Mouse (Mus musculus) intestine, embryonic 14.5 days (tissue): ENCODE data around the gene Knop1. TPM values are rescaled to one million over a fixed set of nuclear protein-coding genes. Genes with fewer than 3 reads are reported as not detected.

Source experiments
- ATAC-seq: fragments of 200-750 bp; cut with Nextera tagmentation; replicated peaks from 2 replicates; pipeline ENCODE4 v1.8.0; 2017; ENCODE audit warnings: low read depth, moderate number of reproducible peaks, moderate TSS enrichment, moderate library complexity; ENCODE audit not compliant: low FRiP score, low TSS enrichment
- DNase-seq: peaks from one replicate; pipeline ENCODE4 v3.0.0-alpha.2; 2018; ENCODE audit warnings: low spot score
- H3K27ac ChIP-seq: fragments of 300-500 bp; sonication (generic); 2 replicates; pipeline ENCODE4 v1.5.1; 2014; ENCODE audit warnings: low read depth, mild to moderate bottlenecking, control low read depth
- H3K27me3 ChIP-seq: fragments of 300-500 bp; sonication (generic); replicated peaks from 2 replicates; pipeline ENCODE4 v1.6.1; 2014; ENCODE audit warnings: low read length, control low read depth; ENCODE audit not compliant: control insufficient read depth, insufficient read depth
- H3K36me3 ChIP-seq: fragments of 300-500 bp; sonication (generic); 2 replicates; pipeline ENCODE4 v1.6.1; 2014; ENCODE audit warnings: low read length, control low read depth; ENCODE audit not compliant: control insufficient read depth, insufficient read depth
- H3K4me1 ChIP-seq: fragments of 300-500 bp; sonication (generic); replicated peaks from 2 replicates; pipeline ENCODE4 v1.6.1; 2014; ENCODE audit warnings: low read length, control low read depth, mixed read lengths; ENCODE audit not compliant: control insufficient read depth, insufficient read depth
- H3K4me2 ChIP-seq: fragments of 300-500 bp; sonication (generic); 2 replicates; pipeline ENCODE4 v1.6.1; 2014; ENCODE audit warnings: low read length
- H3K4me3 ChIP-seq: fragments of 300-500 bp; sonication (generic); 2 replicates; pipeline ENCODE4 v1.5.1; 2014; ENCODE audit warnings: low read depth, low read length, control low read depth, mixed read lengths
- H3K9ac ChIP-seq: fragments of 300-500 bp; sonication (generic); 2 replicates; pipeline ENCODE4 v1.6.1; 2014; ENCODE audit warnings: mild to moderate bottlenecking, low read length
- H3K9me3 ChIP-seq: fragments of 300-500 bp; sonication (generic); 2 replicates; pipeline ENCODE4 v1.6.1; 2016; ENCODE audit warnings: low read length, control low read depth; ENCODE audit not compliant: control insufficient read depth
- WGBS: fragments of 180-500 bp; shearing (Covaris S2); extraction: QIAGEN DNeasy Blood & Tissue Kit; methylation state at CpG from one replicate; pipeline ENCODE4 v1.1.7; 2014; 5-methylcytosine and 5-hydroxymethylcytosine counted together
- polyA plus RNA-seq: library from polyadenylated mRNA; unstranded; fragments of >200 nt; fragmentation: Nextera tagmentation; extraction: Ambion mirVana; gene quantifications from 2 replicates; pipeline ENCODE4 v1.2.1, GENCODE M21; 2014

Gene Knop1
- polyA plus RNA-seq, 1 experiment from 2014 or later, result 115 TPM

- Histone ChIP-seq H3K4me1 (no peaks in the 10 kb centered on the region), H3K36me3 (peaks cover 48% of the 10 kb centered on the region), H3K9me3 (no peaks in the 10 kb centered on the region), H3K27me3 (no peaks in the 10 kb centered on the region), H3K4me2 (no peak overlapping the region), H3K4me3 (no peak overlapping the region), H3K27ac (no peak overlapping the region), H3K9ac (no peak overlapping the region)
- no peak for ATAC-seq
- no peak for DNase-seq
- 92% methylated on average over 4 of the region's 4 CpGs for WGBS
Observed at GRCm38 (mm10) chr7:118813592-118813991, 42.5 kb downstream of the Knop1 start.

GRCm38 (mm10) chr7:118811407-118812106 lies 44.5 kb downstream of the Knop1 start:
- Histone ChIP-seq H3K9me3 (no peaks in the 10 kb centered on the region), H3K36me3 (peaks cover 39% of the 10 kb centered on the region), H3K4me1 (no peaks in the 10 kb centered on the region), H3K4me2 (no peak overlapping the region), H3K27me3 (no peaks in the 10 kb centered on the region), H3K27ac (no peak overlapping the region), H3K4me3 (no peak overlapping the region), H3K9ac (no peak overlapping the region)
- ATAC-seq, result no peak
- 80% methylated on average over 12 of the region's 12 CpGs for WGBS
- no peak for DNase-seq

DNA sequence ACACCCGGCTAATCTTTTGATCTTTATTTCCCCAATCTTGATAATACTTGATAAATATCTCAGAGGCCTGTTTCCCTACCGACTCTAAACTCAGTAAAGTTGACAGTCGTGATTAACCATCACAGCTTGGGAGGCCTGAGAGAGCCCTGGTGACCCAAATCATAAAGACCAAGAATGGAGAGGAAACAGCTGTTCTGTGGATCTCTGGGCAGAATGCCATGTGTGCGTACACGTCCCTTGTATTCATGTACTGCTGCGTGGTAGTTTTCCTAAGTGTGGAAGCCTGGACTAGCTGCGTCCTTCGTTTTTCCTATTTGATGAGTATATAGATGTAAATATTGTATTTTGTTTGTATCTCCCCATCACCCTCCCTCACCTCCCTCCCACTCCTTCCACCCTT lies 48.2 kb downstream of the Knop1 start:
- Histone ChIP-seq H3K27me3 (no peaks in the 10 kb centered on the region), H3K9me3 (no peaks in the 10 kb centered on the region), H3K4me3 (no peak overlapping the region), H3K4me1 (no peaks in the 10 kb centered on the region), H3K9ac (no peak overlapping the region), H3K4me2 (no peak overlapping the region), H3K36me3 (peaks cover 24% of the 10 kb centered on the region), H3K27ac (no peak overlapping the region)
- 50% methylated on average over 8 of the region's 8 CpGs for whole genome bisulfite sequencing
- DNase-seq (no peak), ATAC-seq (no peak; the same call in 1 of the 2 replicates)

GRCm38 (mm10) chr7:118806631-118807411 lies 49.2 kb downstream of the Knop1 start:
- peaks cover 30% of the 10 kb centered on the region for H3K36me3 ChIP-seq
- H3K4me1 ChIP-seq, result no peaks in the 10 kb centered on the region
- H3K4me3 ChIP-seq, result no peak overlapping the region
- no peaks in the 10 kb centered on the region for H3K27me3 ChIP-seq
- no peak overlapping the region for H3K9ac ChIP-seq
- no peaks in the 10 kb centered on the region for H3K9me3 ChIP-seq
- 72% methylated on average over 16 of the region's 16 CpGs for WGBS
- ATAC-seq (no peak), DNase-seq (no peak)
- H3K27ac ChIP-seq, result no peak overlapping the region
- no peak overlapping the region for H3K4me2 ChIP-seq

DNA sequence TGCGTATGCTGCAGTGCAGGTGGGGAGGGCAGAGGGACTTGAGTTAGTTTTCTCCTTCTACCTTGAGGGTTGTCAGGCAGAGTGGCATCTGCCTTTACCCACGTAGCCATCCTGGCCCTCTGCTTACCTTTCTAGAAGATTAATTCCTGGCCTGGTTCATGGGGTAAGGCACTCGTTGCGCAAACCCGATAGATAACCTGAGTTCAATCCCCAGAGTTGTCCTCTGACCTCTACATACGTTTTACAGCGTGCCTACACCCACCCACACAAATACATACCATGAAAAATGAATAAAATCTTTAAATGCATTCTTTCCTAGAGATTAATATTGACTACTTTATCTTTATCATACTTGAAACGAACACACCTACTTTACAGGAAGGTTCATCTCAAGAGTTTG lies 52.6 kb downstream of the Knop1 start:
- 92% methylated on average over 8 of the region's 8 CpGs for WGBS
- no peak overlapping the region for H3K4me2 ChIP-seq
- no peak overlapping the region for H3K27ac ChIP-seq
- peaks cover 36% of the 10 kb centered on the region for H3K36me3 ChIP-seq
- no peaks in the 10 kb centered on the region for H3K27me3 ChIP-seq
- DNase-seq (no peak), ATAC-seq (no peak)
- no peaks in the 10 kb centered on the region for H3K9me3 ChIP-seq
- no peak overlapping the region for H3K9ac ChIP-seq
- H3K4me3 ChIP-seq, result no peak overlapping the region
- H3K4me1 ChIP-seq, result no peaks in the 10 kb centered on the region

GRCm38 (mm10) chr7:118801791-118802190 lies 54.3 kb downstream of the Knop1 start:
- ATAC-seq (no peak), DNase-seq (no peak)
- Histone ChIP-seq H3K9ac (no peak overlapping the region), H3K4me1 (no peaks in the 10 kb centered on the region), H3K36me3 (peaks cover 46% of the 10 kb centered on the region), H3K27me3 (no peaks in the 10 kb centered on the region), H3K4me3 (no peak overlapping the region), H3K9me3 (no peaks in the 10 kb centered on the region), H3K27ac (no peak overlapping the region), H3K4me2 (no peak overlapping the region)
- 89% methylated on average over 3 of the region's 3 CpGs for WGBS

- no peak overlapping the region for H3K9ac ChIP-seq
- H3K4me2 ChIP-seq, result no peak overlapping the region
- no peak overlapping the region for H3K27ac ChIP-seq
- H3K4me1 ChIP-seq, result no peaks in the 10 kb centered on the region
- H3K27me3 ChIP-seq, result no peaks in the 10 kb centered on the region
- ATAC-seq, result no peak
- H3K36me3 ChIP-seq, result peaks cover 61% of the 10 kb centered on the region
- no peak for DNase-seq
- WGBS, result 90% methylated on average over 15 of the region's 15 CpGs
- H3K9me3 ChIP-seq, result no peaks in the 10 kb centered on the region
- no peak overlapping the region for H3K4me3 ChIP-seq
Observed at GRCm38 (mm10) chr7:118800112-118800734, 55.8 kb downstream of the Knop1 start.

DNA sequence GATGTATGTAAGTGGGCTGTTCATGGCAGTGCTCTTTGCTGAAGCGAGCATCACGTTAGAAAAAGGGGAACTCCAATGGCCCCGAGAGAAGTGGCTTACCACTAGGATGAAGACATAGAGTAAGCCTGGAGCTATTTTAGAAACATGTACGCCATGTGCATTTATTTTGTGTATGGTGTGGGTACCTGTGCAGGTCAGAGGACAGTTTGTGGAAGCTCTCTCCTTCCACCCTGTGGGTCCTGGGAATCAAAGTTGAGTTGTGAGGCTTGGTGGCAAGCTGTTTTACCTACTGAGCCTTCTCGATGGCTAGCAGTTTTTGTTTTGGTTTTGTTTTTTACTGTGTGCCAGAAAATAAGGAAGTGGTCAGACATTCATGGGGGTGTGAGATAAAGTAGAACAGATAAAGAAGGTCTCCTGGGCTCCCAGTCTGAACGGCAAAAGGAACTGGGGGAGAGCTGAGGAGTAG lies 57.9 kb downstream of the Knop1 start:
- Histone ChIP-seq H3K27ac (no peak overlapping the region), H3K9ac (no peak overlapping the region), H3K4me1 (no peaks in the 10 kb centered on the region), H3K9me3 (no peaks in the 10 kb centered on the region), H3K4me2 (no peak overlapping the region), H3K4me3 (no peak overlapping the region), H3K36me3 (peaks cover 64% of the 10 kb centered on the region), H3K27me3 (no peaks in the 10 kb centered on the region)
- 91% methylated on average over 6 of the region's 6 CpGs for WGBS
- DNase-seq, result no peak
- ATAC-seq, result no peak
